Mouse (Mus musculus): ENCODE measurements around the gene Phldb2. TPM values are rescaled to one million over a fixed set of nuclear protein-coding genes. Genes with fewer than 3 reads are reported as not detected.

The Phldb2 gene
- polyA plus RNA-seq, 1 experiment from 2014 or later: 31.8 TPM

- peaks cover 12% of the 10 kb centered on the region; the same call in 1 of the 2 replicates for H3K36me3 ChIP-seq
- no peak overlapping the region for H3K27ac ChIP-seq
- no peak overlapping the region for H3K4me2 ChIP-seq (replicated peaks)
- 50% methylated on average over 4 of the region's 4 CpGs for WGBS
- H3K9ac ChIP-seq: no peak overlapping the region
- H3K4me1 ChIP-seq (replicated peaks): no peaks in the 10 kb centered on the region
- H3K9me3 ChIP-seq: no peaks in the 10 kb centered on the region
- no peaks in the 10 kb centered on the region for H3K27me3 ChIP-seq (replicated peaks)
- H3K4me3 ChIP-seq (replicated peaks): no peak overlapping the region
- no peak for ATAC-seq
These were observed 129.4 kb downstream of the Phldb2 start for GRCm38 (mm10) chr16:45824025-45824424.

GRCm38 (mm10) chr16:45819911-45820310, 133.5 kb downstream of the Phldb2 start:
- Histone ChIP-seq H3K27ac (no peak overlapping the region), H3K4me3 (replicated peaks) (no peak overlapping the region), H3K9me3 (no peaks in the 10 kb centered on the region), H3K4me1 (replicated peaks) (no peaks in the 10 kb centered on the region), H3K4me2 (replicated peaks) (no peak overlapping the region), H3K36me3 (peaks cover 6% of the 10 kb centered on the region; the same call in 1 of the 2 replicates), H3K9ac (no peak overlapping the region), H3K27me3 (replicated peaks) (no peaks in the 10 kb centered on the region)
- no peak for ATAC-seq
- WGBS: 87% methylated on average over 4 of the region's 4 CpGs

- no peak overlapping the region for H3K27ac ChIP-seq
- 66% methylated on average over 3 of the region's 3 CpGs for WGBS
- ATAC-seq: no peak
- H3K4me3 ChIP-seq (replicated peaks): no peak overlapping the region
- no peaks in the 10 kb centered on the region for H3K9me3 ChIP-seq
- H3K4me1 ChIP-seq (replicated peaks): no peaks in the 10 kb centered on the region
- no peaks in the 10 kb centered on the region; the same call in 1 of the 2 replicates for H3K36me3 ChIP-seq
- no peak overlapping the region for H3K9ac ChIP-seq
- no peak overlapping the region for H3K4me2 ChIP-seq (replicated peaks)
- no peaks in the 10 kb centered on the region for H3K27me3 ChIP-seq (replicated peaks)
These were observed 135.6 kb downstream of the Phldb2 start for GRCm38 (mm10) chr16:45817795-45818194.

GRCm38 (mm10) chr16:45816670-45817069, 136.7 kb downstream of the Phldb2 start:
- H3K27ac ChIP-seq: no peak overlapping the region
- H3K4me3 ChIP-seq (replicated peaks): no peak overlapping the region
- H3K36me3 ChIP-seq: no peaks in the 10 kb centered on the region
- no peaks in the 10 kb centered on the region for H3K9me3 ChIP-seq
- no peak for ATAC-seq
- H3K27me3 ChIP-seq (replicated peaks): no peaks in the 10 kb centered on the region
- H3K4me1 ChIP-seq (replicated peaks): no peaks in the 10 kb centered on the region
- no peak overlapping the region for H3K9ac ChIP-seq
- H3K4me2 ChIP-seq (replicated peaks): no peak overlapping the region

DNA sequence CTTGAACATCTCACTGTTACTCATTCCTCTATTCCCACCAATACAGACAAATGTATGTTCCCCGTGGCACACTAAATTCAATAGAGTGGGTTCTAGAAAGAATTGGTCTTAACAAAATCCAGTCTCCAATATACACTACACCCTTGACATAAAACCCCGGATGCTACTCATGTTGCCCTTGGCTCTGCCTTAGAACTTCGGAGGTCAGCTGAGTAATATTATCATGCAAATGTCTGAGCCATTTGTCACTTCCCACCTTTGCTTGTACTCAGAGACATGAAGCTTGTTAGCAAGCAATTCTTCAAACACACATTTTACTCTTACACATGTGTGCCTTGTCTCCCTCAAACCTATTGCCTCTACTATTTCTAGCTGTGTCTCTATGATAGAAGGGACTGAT, 138.8 kb downstream of the Phldb2 start:
- peaks cover 15% of the 10 kb centered on the region for H3K4me1 ChIP-seq (replicated peaks)
- ATAC-seq: no peak
- no peaks in the 10 kb centered on the region for H3K9me3 ChIP-seq
- no peaks in the 10 kb centered on the region for H3K36me3 ChIP-seq
- WGBS: 80% methylated on average over 3 of the region's 3 CpGs
- H3K9ac ChIP-seq: no peak overlapping the region
- H3K27ac ChIP-seq: no peak overlapping the region
- H3K4me2 ChIP-seq (replicated peaks): no peak overlapping the region
- no peak overlapping the region for H3K4me3 ChIP-seq (replicated peaks)
- H3K27me3 ChIP-seq (replicated peaks): no peaks in the 10 kb centered on the region

- Histone ChIP-seq H3K4me2 (replicated peaks) (no peak overlapping the region), H3K27ac (no peak overlapping the region), H3K9me3 (no peaks in the 10 kb centered on the region), H3K36me3 (peaks cover 8% of the 10 kb centered on the region; the same call in 1 of the 2 replicates), H3K4me3 (replicated peaks) (no peak overlapping the region), H3K4me1 (replicated peaks) (peaks cover 15% of the 10 kb centered on the region), H3K9ac (no peak overlapping the region), H3K27me3 (replicated peaks) (no peaks in the 10 kb centered on the region)
- ATAC-seq: no peak
These were observed 141.6 kb downstream of the Phldb2 start for GRCm38 (mm10) chr16:45811788-45812187.

DNA sequence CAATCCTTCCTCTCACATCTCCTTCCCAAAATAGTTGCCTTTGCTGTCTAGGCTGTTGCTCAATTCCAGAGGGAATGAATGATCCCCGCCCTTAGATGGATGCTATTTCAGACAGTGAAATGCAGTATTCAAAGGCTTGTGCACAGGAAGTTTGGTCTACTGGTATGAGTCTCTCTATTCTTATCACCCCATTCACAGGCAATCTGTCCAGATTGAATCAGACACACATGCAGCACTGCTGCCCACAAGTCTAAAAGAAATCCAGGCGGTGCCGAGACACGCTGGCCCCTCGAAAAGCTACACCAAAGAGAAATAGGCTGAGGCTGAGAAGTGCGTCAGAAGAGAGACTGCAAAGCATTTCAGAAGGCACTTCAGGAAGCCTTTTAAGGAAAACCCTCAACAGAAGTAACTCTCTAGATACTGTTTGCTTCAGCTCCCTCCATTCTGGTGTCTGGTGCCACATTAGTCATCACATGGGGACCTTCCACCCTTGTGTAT, 142.5 kb downstream of the Phldb2 start:
- 61% methylated on average over 6 of the region's 6 CpGs for WGBS
- Histone ChIP-seq H3K9me3 (no peaks in the 10 kb centered on the region), H3K9ac (no peak overlapping the region), H3K27me3 (replicated peaks) (no peaks in the 10 kb centered on the region), H3K4me1 (replicated peaks) (peaks cover 15% of the 10 kb centered on the region), H3K4me3 (replicated peaks) (no peak overlapping the region), H3K4me2 (replicated peaks) (no peak overlapping the region), H3K36me3 (peaks cover 8% of the 10 kb centered on the region; the same call in 1 of the 2 replicates), H3K27ac (peak overlapping the region; percentile 62)
- peak; percentile 35 for ATAC-seq

GRCm38 (mm10) chr16:45810155-45810554, 143.2 kb downstream of the Phldb2 start:
- H3K36me3 ChIP-seq: peaks cover 8% of the 10 kb centered on the region; the same call in 1 of the 2 replicates
- peak; percentile 97 for ATAC-seq
- peaks cover 15% of the 10 kb centered on the region for H3K4me1 ChIP-seq (replicated peaks)
- 26% methylated on average over 2 of the region's 2 CpGs for WGBS
- H3K27me3 ChIP-seq (replicated peaks): no peaks in the 10 kb centered on the region
- H3K9ac ChIP-seq: no peak overlapping the region
- no peaks in the 10 kb centered on the region for H3K9me3 ChIP-seq
- no peak overlapping the region for H3K4me2 ChIP-seq (replicated peaks)
- H3K4me3 ChIP-seq (replicated peaks): no peak overlapping the region
- H3K27ac ChIP-seq: peak overlapping the region; percentile 62; the same call in 1 of the 2 replicates

- H3K27me3 ChIP-seq (replicated peaks): no peaks in the 10 kb centered on the region
- no peak overlapping the region for H3K27ac ChIP-seq
- H3K4me3 ChIP-seq (replicated peaks): no peak overlapping the region
- no peak for ATAC-seq
- no peaks in the 10 kb centered on the region for H3K9me3 ChIP-seq
- H3K4me1 ChIP-seq (replicated peaks): 0 out of 2 replicates have a peak, but pooled peaks cover under 1% of the 10 kb centered on the region
- peaks cover 14% of the 10 kb centered on the region for H3K36me3 ChIP-seq
- no peak overlapping the region for H3K4me2 ChIP-seq (replicated peaks)
- no peak overlapping the region for H3K9ac ChIP-seq
- WGBS: 74% methylated on average over 3 of the region's 3 CpGs
These were observed 148.7 kb downstream of the Phldb2 start for GRCm38 (mm10) chr16:45804708-45805107.

GRCm38 (mm10) chr16:45800406-45800805, 153.0 kb downstream of the Phldb2 start:
- H3K27me3 ChIP-seq (replicated peaks): no peaks in the 10 kb centered on the region
- peaks cover 6% of the 10 kb centered on the region for H3K36me3 ChIP-seq
- H3K9me3 ChIP-seq: no peaks in the 10 kb centered on the region
- no peak overlapping the region for H3K4me2 ChIP-seq (replicated peaks)
- H3K27ac ChIP-seq: no peak overlapping the region
- ATAC-seq: no peak
- 0 out of 2 replicates have a peak, but pooled peaks cover 3% of the 10 kb centered on the region for H3K4me1 ChIP-seq (replicated peaks)
- H3K4me3 ChIP-seq (replicated peaks): no peak overlapping the region
- WGBS: 51% methylated on average over 2 of the region's 2 CpGs
- H3K9ac ChIP-seq: no peak overlapping the region

- no peaks in the 10 kb centered on the region for H3K9me3 ChIP-seq
- H3K27ac ChIP-seq: peak overlapping the region; percentile 22
- WGBS: 56% methylated on average over 4 of the region's 4 CpGs
- ATAC-seq: 0 out of 2 replicates have a peak, but pooled peaks have one; percentile 35
- no peak overlapping the region for H3K4me2 ChIP-seq (replicated peaks)
- no peak overlapping the region for H3K4me3 ChIP-seq (replicated peaks)
- no peaks in the 10 kb centered on the region for H3K27me3 ChIP-seq (replicated peaks)
- H3K9ac ChIP-seq: no peak overlapping the region
- H3K36me3 ChIP-seq: peaks cover 6% of the 10 kb centered on the region
- 0 out of 2 replicates have a peak, but pooled peaks cover 3% of the 10 kb centered on the region for H3K4me1 ChIP-seq (replicated peaks)
These were observed 154.2 kb downstream of the Phldb2 start for GRCm38 (mm10) chr16:45799150-45799549.

DNA sequence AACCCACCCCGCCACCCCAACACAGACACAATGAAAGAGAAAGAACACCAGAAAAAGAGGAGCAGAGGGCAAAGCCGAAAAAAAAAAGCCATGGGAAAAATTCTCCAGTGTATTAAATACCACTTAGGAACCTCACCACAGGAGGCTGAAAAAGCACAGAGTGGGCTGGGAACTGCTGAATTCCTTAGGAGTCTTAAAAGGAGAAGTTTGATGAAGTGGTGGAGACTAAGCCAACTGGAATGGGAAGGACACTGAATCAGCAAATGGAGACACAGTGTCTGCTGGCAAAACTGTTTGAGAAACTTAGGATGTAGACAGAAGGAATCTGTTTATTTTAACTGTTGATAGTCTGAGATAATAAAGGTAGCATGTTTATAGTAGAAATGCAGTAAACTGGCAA, 154.8 kb downstream of the Phldb2 start:
- WGBS: 81% methylated on average over 2 of the region's 2 CpGs

DNA sequence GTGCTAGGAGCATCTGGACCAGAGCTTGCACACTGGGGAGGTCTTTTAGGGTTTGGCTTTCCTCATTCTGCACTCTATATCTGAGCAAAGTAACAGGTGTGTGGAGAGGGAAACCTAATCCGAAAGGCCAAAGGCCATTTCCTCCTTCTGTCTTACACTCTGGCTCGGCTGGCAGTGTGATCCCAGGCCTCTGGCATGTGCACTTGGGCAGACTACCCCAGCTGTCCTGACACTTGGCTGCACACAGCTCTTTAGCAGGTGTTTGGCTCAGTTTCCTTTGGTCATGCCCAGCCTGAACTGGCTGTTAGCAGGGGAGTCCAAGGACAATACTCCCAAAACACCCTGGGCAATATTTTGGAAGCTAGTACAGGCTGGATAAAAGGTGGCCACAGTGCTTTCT, 156.6 kb downstream of the Phldb2 start:
- Histone ChIP-seq H3K27me3 (replicated peaks) (no peaks in the 10 kb centered on the region), H3K36me3 (peaks cover 4% of the 10 kb centered on the region), H3K4me2 (replicated peaks) (no peak overlapping the region), H3K4me3 (replicated peaks) (no peak overlapping the region), H3K9me3 (no peaks in the 10 kb centered on the region), H3K4me1 (replicated peaks) (0 out of 2 replicates have a peak, but pooled peaks cover 3% of the 10 kb centered on the region), H3K9ac (no peak overlapping the region), H3K27ac (no peak overlapping the region)
- ATAC-seq: peak; percentile 78; the same call in 1 of the 2 replicates
- 51% methylated on average over 2 of the region's 2 CpGs for WGBS

More for the DNA sequence above, 154.8 kb downstream of the Phldb2 start:
- H3K4me2 ChIP-seq (replicated peaks): no peak overlapping the region
- ATAC-seq: no peak
- 0 out of 2 replicates have a peak, but pooled peaks cover 3% of the 10 kb centered on the region for H3K4me1 ChIP-seq (replicated peaks)
- no peak overlapping the region for H3K9ac ChIP-seq
- H3K27me3 ChIP-seq (replicated peaks): no peaks in the 10 kb centered on the region
- no peak overlapping the region for H3K4me3 ChIP-seq (replicated peaks)
- peaks cover 6% of the 10 kb centered on the region for H3K36me3 ChIP-seq
- H3K9me3 ChIP-seq: no peaks in the 10 kb centered on the region
- peak overlapping the region; percentile 28; the same call in 1 of the 2 replicates for H3K27ac ChIP-seq
